Mouse (Mus musculus): Measurements from ENCODE around the gene Rgs9.
A peak's percentile ranks its signal among the peaks of the same experiment; 100 is the strongest.
"Not testable (repeated sequence)": the region's sequence is repeated elsewhere in the genome, so short reads cannot be mapped to it uniquely, and the experiment has no call there.

Gene Rgs9

GRCm38 (mm10) chr11:109311885-109312605 lies 14.1 kb upstream of the Rgs9 start:
- peak; percentile 100 for ATAC-seq (ENCODE audit: low TSS enrichment)

- ATAC-seq (ENCODE audit: low TSS enrichment), result no peak
Observed at GRCm38 (mm10) chr11:109305680-109306079, 7.8 kb upstream of the Rgs9 start.

- no peak for ATAC-seq (ENCODE audit: low TSS enrichment)
Observed at GRCm38 (mm10) chr11:109302338-109302737, 4.4 kb upstream of the Rgs9 start.

- no peak for ATAC-seq (ENCODE audit: low TSS enrichment)
Observed at GRCm38 (mm10) chr11:109297031-109297430, 898 bp downstream of the Rgs9 start.

GRCm38 (mm10) chr11:109292056-109292455 lies 5.9 kb downstream of the Rgs9 start:
- ATAC-seq (ENCODE audit: low TSS enrichment), result no peak

GRCm38 (mm10) chr11:109289378-109289777 lies 8.6 kb downstream of the Rgs9 start:
- not testable (repeated sequence) for ATAC-seq (ENCODE audit: low TSS enrichment)

GRCm38 (mm10) chr11:109284811-109285210 lies 13.1 kb downstream of the Rgs9 start:
- ATAC-seq (ENCODE audit: low TSS enrichment), result no peak

- peak; percentile 88 for ATAC-seq (ENCODE audit: low TSS enrichment)
Observed at GRCm38 (mm10) chr11:109278186-109278585, 19.7 kb downstream of the Rgs9 start.

GRCm38 (mm10) chr11:109271399-109271798 lies 26.5 kb downstream of the Rgs9 start:
- no peak for ATAC-seq (ENCODE audit: low TSS enrichment)

- no peak for ATAC-seq (ENCODE audit: low TSS enrichment)
Observed at GRCm38 (mm10) chr11:109270366-109270765, 27.6 kb downstream of the Rgs9 start.

- no peak for ATAC-seq (ENCODE audit: low TSS enrichment)
Observed at GRCm38 (mm10) chr11:109269662-109270341, 28.1 kb downstream of the Rgs9 start.

- ATAC-seq (ENCODE audit: low TSS enrichment), result no peak
Observed at GRCm38 (mm10) chr11:109269283-109269661, 28.7 kb downstream of the Rgs9 start.

- ATAC-seq (ENCODE audit: low TSS enrichment), result no peak
Observed at GRCm38 (mm10) chr11:109266161-109266910, 31.6 kb downstream of the Rgs9 start.

GRCm38 (mm10) chr11:109264159-109264768 lies 33.7 kb downstream of the Rgs9 start:
- ATAC-seq (ENCODE audit: low TSS enrichment), result peak; percentile 97

- ATAC-seq (ENCODE audit: low TSS enrichment), result no peak
Observed at GRCm38 (mm10) chr11:109260561-109260960, 37.4 kb downstream of the Rgs9 start.

- ATAC-seq (ENCODE audit: low TSS enrichment), result peak; percentile 92
Observed at GRCm38 (mm10) chr11:109258941-109259910, 38.7 kb downstream of the Rgs9 start.

- no peak for ATAC-seq (ENCODE audit: low TSS enrichment)
Observed at GRCm38 (mm10) chr11:109257824-109258223, 40.1 kb downstream of the Rgs9 start.

GRCm38 (mm10) chr11:109255022-109255421 lies 42.9 kb downstream of the Rgs9 start:
- ATAC-seq (ENCODE audit: low TSS enrichment), result no peak

GRCm38 (mm10) chr11:109252483-109252882 lies 45.4 kb downstream of the Rgs9 start:
- no peak for ATAC-seq (ENCODE audit: low TSS enrichment)

- ATAC-seq (ENCODE audit: low TSS enrichment), result no peak
Observed at GRCm38 (mm10) chr11:109250566-109250965, 47.4 kb downstream of the Rgs9 start.

- no peak for ATAC-seq (ENCODE audit: low TSS enrichment)
Observed at GRCm38 (mm10) chr11:109246920-109247319, 51.0 kb downstream of the Rgs9 start.
